ENCODE assay signal across 8 mouse cellular contexts in the genomic region with DNA sequence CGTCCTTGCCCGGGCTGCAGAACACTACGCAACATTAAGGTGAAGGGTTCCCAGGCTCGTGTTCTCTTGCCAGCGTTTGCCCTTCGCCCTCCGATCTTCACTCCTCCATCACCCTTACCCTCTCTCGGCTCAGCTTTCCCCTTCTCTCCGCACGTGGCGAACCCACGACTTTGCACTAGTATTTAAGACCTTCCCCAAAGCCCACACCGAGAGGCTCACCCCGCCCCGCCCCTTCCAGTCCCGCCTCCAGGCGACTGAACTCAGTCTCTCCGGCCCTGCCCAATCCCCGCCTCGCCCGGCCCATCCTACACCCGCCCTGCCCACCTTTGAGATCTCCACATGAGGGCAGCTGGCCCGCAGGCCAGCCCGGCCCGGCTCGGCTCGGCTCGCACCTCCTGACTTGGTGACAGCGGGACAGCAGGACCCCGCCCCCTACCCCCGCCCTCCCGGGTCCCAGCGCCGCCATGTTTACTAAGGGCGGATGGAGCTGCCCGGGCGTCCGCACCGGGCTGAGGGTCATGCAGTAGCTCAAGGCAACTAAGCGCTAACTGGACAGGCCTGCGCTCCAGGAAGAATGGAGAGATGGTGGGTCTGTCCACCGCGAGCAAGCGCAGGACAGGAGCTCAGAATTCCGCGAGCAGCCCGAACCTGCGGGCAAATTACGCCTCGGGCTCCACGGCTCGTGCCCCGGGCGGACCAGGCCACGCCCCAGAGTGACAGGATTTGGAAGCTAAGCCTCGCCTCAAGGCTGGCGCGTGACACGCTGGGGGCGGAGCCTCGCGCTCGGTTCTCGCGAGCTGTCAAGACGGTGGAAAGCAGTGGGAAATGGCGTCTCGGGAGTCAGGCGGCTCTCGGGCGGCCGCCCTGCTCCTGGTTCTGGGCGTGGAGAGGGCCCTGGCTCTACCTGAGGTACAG. TPM values are rescaled to one million over a fixed set of nuclear protein-coding genes. Genes with fewer than 3 reads are reported as not detected.
A peak's percentile ranks its signal among the peaks of the same experiment; 100 is the strongest.
DNase-seq lines count a peak whose midpoint lies in the region; ATAC-seq and TF ChIP-seq lines count a peak whose summit lies in the region.

A gene (plus strand): TSS at position 465 of the 915 bp plus-strand sequence.

- peak within 1 kb of the TSS; percentile 94 for H3K27ac ChIP-seq in bone marrow macrophage, adult 2 months (ENCODE audit: insufficient read depth, low read depth, low read length)
- peak within 1 kb of the TSS; percentile 91 for H3K27ac ChIP-seq in embryonic fibroblast, embryonic 13.5 days (ENCODE audit: insufficient read depth, low read length)
- peak within 1 kb of the TSS; percentile 92 for H3K27ac ChIP-seq in kidney, embryonic 14.5 days (ENCODE audit: low read depth, low read length)
- peak within 1 kb of the TSS; percentile 96 for H3K27ac ChIP-seq in limb, embryonic 15.5 days

- peak within 1 kb of the TSS; percentile 78 for H3K4me2 ChIP-seq in kidney, embryonic 14.5 days (replicated peaks; ENCODE audit: low read depth, low read length)
- H3K4me2 ChIP-seq in limb, embryonic 15.5 days = peak within 1 kb of the TSS; percentile 70

- no peak for TF ChIP-seq CTCF in bone marrow macrophage, adult 2 months (IDR thresholded peaks at IDR 0.05; ENCODE audit: low read depth, low read length)
- TF ChIP-seq CTCF in embryonic fibroblast, embryonic 13.5 days (IDR thresholded peaks at IDR 0.05; ENCODE audit: borderline replicate concordance, insufficient read depth, low read length) = no peak

- TF ChIP-seq POLR2A in bone marrow macrophage, adult 2 months (IDR thresholded peaks at IDR 0.05; ENCODE audit: borderline replicate concordance, low read depth, low read length) = peak; percentile 92
- TF ChIP-seq POLR2A in embryonic fibroblast, embryonic 13.5 days (IDR thresholded peaks at IDR 0.05; ENCODE audit: low read depth, low read length) = peak; percentile 92

- peaks cover 5% of the 10 kb centered on the region for H3K4me1 ChIP-seq in bone marrow macrophage, adult 2 months (ENCODE audit: control insufficient read depth, insufficient read depth, low read length)
- no peaks in the 10 kb centered on the region for H3K4me1 ChIP-seq in embryonic fibroblast, embryonic 13.5 days (ENCODE audit: control insufficient read depth, insufficient read depth, low read length)
- peaks cover 7% of the 10 kb centered on the region; the same call in 1 of the 2 replicates for H3K4me1 ChIP-seq in kidney, embryonic 14.5 days (ENCODE audit: control insufficient read depth, insufficient read depth, low read length)
- H3K4me1 ChIP-seq in limb, embryonic 15.5 days = peaks cover 5% of the 10 kb centered on the region; the same call in 1 of the 2 replicates

- no peaks in the 10 kb centered on the region for H3K27me3 ChIP-seq in kidney, embryonic 14.5 days (ENCODE audit: control insufficient read depth, insufficient read depth, low read length)
- H3K27me3 ChIP-seq in limb, embryonic 15.5 days = no peaks in the 10 kb centered on the region

- H3K9ac ChIP-seq in kidney, embryonic 14.5 days (ENCODE audit: low read depth, low read length) = peak within 1 kb of the TSS; percentile 71
- H3K9ac ChIP-seq in limb, embryonic 15.5 days = peak within 1 kb of the TSS; percentile 81

- WGBS in kidney, embryonic 14.5 days = under 1% methylated on average over 71 of the region's 73 CpGs
- WGBS in limb, embryonic 15.5 days = under 1% methylated on average over 73 of the region's 73 CpGs

- peak; percentile 98 for ATAC-seq in kidney, embryonic 14.5 days (ENCODE audit: low FRiP score, low TSS enrichment)
- peak; percentile 95 for ATAC-seq in limb, embryonic 15.5 days (ENCODE audit: insufficient number of reproducible peaks, low FRiP score, low TSS enrichment, low read depth)

- H3K9me3 ChIP-seq in kidney, embryonic 14.5 days (ENCODE audit: control insufficient read depth, low read length) = no peaks in the 10 kb centered on the region
- H3K9me3 ChIP-seq in limb, embryonic 15.5 days = no peaks in the 10 kb centered on the region

- peak; percentile 99 for DNase-seq in A20 (ENCODE audit: low read depth, low spot score)
- DNase-seq in heart, adult 9 months (ENCODE audit: low spot score in 2 of 2) = peak; percentile 97 to 100
- peak; percentile 97 to 99 for DNase-seq in monocyte, adult 2 months (ENCODE audit: low read depth in 1 of 2, low spot score in 2 of 2)
- peak; percentile 98 for DNase-seq in spleen, postnatal 36 days (ENCODE audit: low spot score in 2 of 2)

- peaks cover 6% of the 10 kb centered on the region; the same call in 1 of the 2 replicates for H3K36me3 ChIP-seq in kidney, embryonic 14.5 days (ENCODE audit: control insufficient read depth, insufficient read depth, low read length)
- H3K36me3 ChIP-seq in limb, embryonic 15.5 days = peaks cover 10% of the 10 kb centered on the region

- H3K4me3 ChIP-seq in bone marrow macrophage, adult 2 months (ENCODE audit: insufficient read depth, low read length) = peak within 1 kb of the TSS; percentile 97
- H3K4me3 ChIP-seq in embryonic fibroblast, embryonic 13.5 days (ENCODE audit: insufficient read depth, low read length) = peak within 1 kb of the TSS; percentile 80
- H3K4me3 ChIP-seq in kidney, embryonic 14.5 days (ENCODE audit: low read length) = peak within 1 kb of the TSS; percentile 70
- peak within 1 kb of the TSS; percentile 85 for H3K4me3 ChIP-seq in limb, embryonic 15.5 days

RNA-seq across cellular contexts. Expression of the gene that starts here (rescaled TPM):
- polyA plus RNA-seq in bone marrow macrophage, adult 2 months (2012; ENCODE audit: insufficient read depth, insufficient read length, missing spikeins) = 114 and 133 TPM in 2 replicates
- polyA plus RNA-seq in embryonic fibroblast, embryonic 13.5 days (2011; ENCODE audit: insufficient read length, low read depth, missing spikeins) = 97.2 and 110 TPM in 2 replicates
- 144 and 160 TPM in 2 replicates for polyA plus RNA-seq in kidney, embryonic 14.5 days (2014; fragmentation: Nextera tagmentation; extraction: Ambion mirVana)
- 179 and 184 TPM in 2 replicates for polyA plus RNA-seq in limb, embryonic 15.5 days (2015; fragmentation: Nextera tagmentation; extraction: Ambion mirVana)

Comparison
In these comparisons a context has a peak if more than half of its experiments do, and no peak if none do; other contexts are left out.
1. Peak in every context shown above with its lines: DNase-seq, ATAC-seq, H3K4me3 ChIP-seq and H3K27ac ChIP-seq.